Mouse (Mus musculus): ENCODE measurements around the gene Nanos1.

The Nanos1 gene

GRCm38 (mm10) chr19:60788214-60788960, 32.6 kb downstream of the Nanos1 start:
- in situ Hi-C loops (cut with MboI, MseI): loop anchor here (10.0 kb wide), 1 partner anchor 1454 kb away; no protein-coding TSS in a partner anchor

- in situ Hi-C loops (cut with MboI, MseI): loop anchor here (10.0 kb wide), 1 partner anchor 1455 kb away; no protein-coding TSS in a partner anchor
Measured at GRCm38 (mm10) chr19:60789452-60789851, 33.7 kb downstream of the Nanos1 start.

GRCm38 (mm10) chr19:60789919-60790506, 34.2 kb downstream of the Nanos1 start:
- in situ Hi-C loops (cut with MboI, MseI): loop anchor here (10.0 kb wide), 1 partner anchor 1455 kb away; no protein-coding TSS in a partner anchor

GRCm38 (mm10) chr19:60790551-60791161, 34.9 kb downstream of the Nanos1 start, which contains the start of gene Eif3a:
Eif3a (minus strand) TSS chr19:60790658.
- in situ Hi-C loops (cut with MboI, MseI): no loop called here

- in situ Hi-C loops (cut with MboI, MseI): no loop called here
Measured at GRCm38 (mm10) chr19:60791164-60791563, 35.4 kb downstream of the Nanos1 start.

GRCm38 (mm10) chr19:60793170-60793707, 37.5 kb downstream of the Nanos1 start:
- in situ Hi-C loops (cut with MboI, MseI): no loop called here

- in situ Hi-C loops (cut with MboI, MseI): loop anchor here (5.0 kb wide), 1 partner anchor 72 kb away; no protein-coding TSS in a partner anchor
Measured at GRCm38 (mm10) chr19:60795244-60795643, 39.5 kb downstream of the Nanos1 start.

GRCm38 (mm10) chr19:60797415-60797814, 41.6 kb downstream of the Nanos1 start:
- in situ Hi-C loops (cut with MboI, MseI): loop anchor here (5.0 kb wide), 1 partner anchor 70 kb away; no protein-coding TSS in a partner anchor

- in situ Hi-C loops (cut with MboI, MseI): loop anchor here (5.0 kb wide), 1 partner anchor 67 kb away; no protein-coding TSS in a partner anchor
Measured at GRCm38 (mm10) chr19:60799867-60800569, 44.2 kb downstream of the Nanos1 start.

- in situ Hi-C loops (cut with MboI, MseI): no loop called here
Measured at GRCm38 (mm10) chr19:60804903-60805302, 49.1 kb downstream of the Nanos1 start.
